Mouse (Mus musculus): ENCODE measurements around the gene Tead2.
"Not testable (repeated sequence)": the region's sequence is repeated elsewhere in the genome, so short reads cannot be mapped to it uniquely, and the experiment has no call there.

Gene Tead2

GRCm38 (mm10) chr7:45215673-45216441 lies at the start of gene Tead2:
TSS of gene Tead2 (plus strand) at chr7:45215753.
- DNase-seq (ENCODE audit: low spot score in 2 of 2), result no peak

- DNase-seq (ENCODE audit: low spot score in 2 of 2), result peak in 1 of 2 experiments; percentile 69
Measured at GRCm38 (mm10) chr7:45166950-45167401, 48.6 kb upstream of the Tead2 start.

DNA sequence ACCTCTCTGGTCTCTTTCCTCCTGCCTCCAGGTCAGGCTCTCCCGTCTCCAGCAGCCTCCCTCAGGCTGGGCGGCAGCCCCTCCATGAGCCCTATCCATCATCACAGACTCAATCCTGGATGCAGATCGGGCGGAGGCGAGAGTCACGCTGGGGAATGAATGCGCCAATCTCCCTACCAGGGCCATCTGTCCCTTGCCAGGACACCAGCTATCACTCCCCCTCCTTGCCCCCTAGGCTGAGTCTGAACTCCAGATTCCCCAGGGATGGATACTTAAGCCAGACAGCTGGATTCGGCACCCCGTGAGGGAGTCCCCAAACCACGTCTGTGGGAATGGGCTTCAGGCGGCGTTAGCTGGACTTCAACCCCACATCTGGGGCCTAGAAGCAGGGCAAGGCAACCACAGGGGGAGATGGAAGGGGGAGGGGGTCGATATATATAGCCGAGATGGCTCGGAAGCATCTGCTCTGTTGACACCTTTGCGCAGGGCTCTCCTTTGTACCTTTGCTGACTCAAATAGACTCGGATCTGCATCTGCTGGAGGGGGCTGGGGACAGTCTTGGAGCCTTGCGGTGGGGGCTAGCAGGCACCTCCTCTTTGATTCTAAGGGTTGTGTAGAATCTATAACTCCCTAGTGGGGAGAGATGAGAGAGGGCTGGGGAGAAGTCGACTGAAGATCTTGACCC lies 47.6 kb upstream of the Tead2 start:
- DNase-seq (ENCODE audit: low spot score in 2 of 2), result peak in 1 of 2 experiments; percentile 60

DNA sequence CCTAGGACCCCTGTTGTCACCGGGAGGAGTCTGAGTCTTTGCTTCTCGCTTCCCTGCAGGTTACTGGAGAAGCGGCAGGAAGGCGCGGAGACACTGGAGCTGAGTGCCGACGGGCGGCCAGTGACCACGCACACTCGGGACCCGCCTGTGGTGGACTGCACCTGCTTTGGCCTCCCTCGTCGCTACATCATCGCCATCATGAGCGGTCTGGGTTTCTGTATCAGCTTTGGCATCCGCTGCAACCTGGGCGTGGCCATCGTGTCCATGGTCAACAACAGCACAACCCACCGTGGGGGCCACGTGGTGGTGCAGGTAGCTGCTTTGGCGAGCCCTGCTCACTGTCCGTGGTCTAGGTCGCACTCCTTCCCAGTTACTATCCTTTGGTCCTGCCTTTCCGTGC lies 46.9 kb upstream of the Tead2 start:
- DNase-seq (ENCODE audit: low spot score in 2 of 2), result no peak

DNA sequence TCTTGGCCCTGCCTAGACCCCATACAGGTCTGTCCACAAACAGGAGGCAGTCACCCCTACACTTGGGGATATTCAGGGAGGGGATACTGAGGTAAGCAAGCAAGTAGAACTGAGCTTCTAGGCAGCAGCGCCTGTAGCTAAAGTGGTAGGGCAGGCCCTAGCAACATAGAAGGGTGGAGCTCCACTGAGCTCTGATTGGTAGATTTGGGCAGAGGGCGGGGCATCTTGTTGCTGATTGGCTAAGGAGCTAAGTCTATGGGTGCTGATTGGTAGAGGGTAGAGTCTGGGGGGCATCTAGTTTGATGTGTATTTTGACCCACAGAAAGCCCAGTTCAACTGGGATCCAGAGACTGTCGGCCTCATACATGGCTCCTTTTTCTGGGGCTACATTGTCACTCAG lies 46.1 kb upstream of the Tead2 start:
- DNase-seq (ENCODE audit: low spot score in 2 of 2), result peak in 1 of 2 experiments; percentile 68

- DNase-seq (ENCODE audit: low spot score in 2 of 2), result no peak
Measured at GRCm38 (mm10) chr7:45172974-45173373, 42.6 kb upstream of the Tead2 start.

DNA sequence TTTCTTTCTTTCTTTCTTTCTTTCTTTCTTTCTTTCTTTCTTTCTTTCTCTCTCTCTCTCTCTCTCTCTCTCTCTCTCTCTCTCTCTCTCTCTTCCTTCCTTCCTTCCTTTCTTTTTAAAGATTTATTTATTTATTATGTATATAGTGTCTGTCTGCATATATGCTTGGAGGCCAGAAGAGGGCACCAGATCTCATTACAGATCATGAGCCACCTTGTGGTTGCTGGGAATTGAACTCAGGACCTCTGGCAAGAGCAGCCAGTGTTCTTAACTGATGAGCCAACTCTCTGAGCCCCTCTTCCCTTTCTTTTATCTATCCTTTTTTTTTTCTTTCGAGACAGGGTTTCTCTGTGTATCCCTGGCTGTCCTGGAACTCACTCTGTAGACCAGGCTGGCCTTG lies 41.8 kb upstream of the Tead2 start:
- DNase-seq (ENCODE audit: low spot score in 2 of 2), result not testable (repeated sequence)

DNA sequence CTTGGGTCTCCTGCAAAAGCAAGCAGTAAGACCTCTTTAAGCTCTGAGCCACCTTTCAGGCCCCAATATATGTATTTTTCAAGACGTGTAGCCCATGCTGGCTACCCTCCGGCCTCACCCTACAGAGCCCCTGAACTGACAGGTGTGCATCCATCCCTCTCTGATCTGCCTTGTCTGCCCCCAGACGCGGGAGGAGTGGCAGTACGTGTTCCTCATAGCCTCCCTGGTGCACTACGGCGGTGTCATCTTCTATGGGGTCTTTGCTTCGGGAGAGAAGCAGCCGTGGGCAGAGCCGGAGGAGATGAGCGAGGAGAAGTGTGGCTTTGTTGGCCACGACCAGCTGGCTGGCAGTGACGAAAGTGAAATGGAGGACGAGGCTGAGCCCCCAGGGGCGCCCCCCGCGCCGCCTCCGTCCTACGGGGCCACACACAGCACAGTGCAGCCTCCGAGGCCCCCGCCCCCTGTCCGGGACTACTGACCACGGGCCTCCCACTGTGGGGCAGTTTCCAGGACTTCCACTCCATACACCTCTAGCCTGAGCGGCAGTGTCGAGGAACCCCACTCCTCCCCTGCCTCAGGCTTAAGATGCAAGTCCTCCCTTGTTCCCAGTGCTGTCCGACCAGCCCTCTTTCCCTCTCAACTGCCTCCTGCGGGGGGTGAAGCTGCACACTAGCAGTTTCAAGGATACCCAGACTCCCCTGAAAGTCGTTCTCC lies 40.8 kb upstream of the Tead2 start:
- DNase-seq (ENCODE audit: low spot score in 2 of 2), result peak in 1 of 2 experiments; percentile 40

DNA sequence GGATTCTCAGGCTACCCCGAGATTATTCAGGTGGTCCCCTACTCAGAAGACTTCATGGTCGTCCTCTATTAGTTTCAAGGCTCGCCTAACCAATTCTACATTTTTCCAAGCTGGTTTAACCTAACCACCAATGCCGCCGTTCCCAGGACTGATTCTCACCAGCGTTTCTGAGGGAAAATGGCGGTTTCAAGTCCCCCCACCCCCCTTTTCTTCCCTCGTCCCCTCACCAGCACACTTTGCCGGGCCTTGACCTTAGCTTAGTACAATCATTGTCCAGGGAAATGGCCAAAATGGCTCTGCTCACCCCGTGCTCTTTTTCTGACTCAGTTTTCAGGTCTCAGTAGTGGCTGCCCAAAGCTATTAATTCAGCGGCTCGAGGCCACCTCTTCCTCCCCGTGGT lies 40.2 kb upstream of the Tead2 start:
- DNase-seq (ENCODE audit: low spot score in 2 of 2), result no peak

DNA sequence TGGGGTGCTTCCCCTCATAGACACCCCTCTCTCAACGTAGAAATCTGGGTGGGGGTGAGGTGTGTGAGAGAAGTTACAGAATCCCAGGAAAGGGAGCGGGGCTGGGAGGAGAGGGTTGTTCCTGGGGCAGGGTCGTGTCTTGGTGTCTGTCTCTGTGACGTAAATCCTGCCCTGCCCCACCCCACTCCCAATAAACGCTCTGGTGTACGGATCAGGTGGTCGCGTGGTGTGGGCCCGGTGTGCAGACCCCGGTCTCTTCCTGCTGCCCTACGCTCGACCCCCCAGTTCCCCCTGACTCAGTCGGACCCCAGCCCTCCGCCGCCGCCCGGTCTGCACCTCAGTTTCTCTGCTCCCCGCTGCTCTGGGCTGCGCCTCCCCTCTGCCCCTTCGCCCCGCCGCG lies 39.6 kb upstream of the Tead2 start:
- DNase-seq (ENCODE audit: low spot score in 2 of 2), result no peak

GRCm38 (mm10) chr7:45176356-45176755 lies 39.2 kb upstream of the Tead2 start:
- DNase-seq (ENCODE audit: low spot score in 2 of 2), result peak in 1 of 2 experiments; percentile 52

- DNase-seq (ENCODE audit: low spot score in 2 of 2), result no peak
Measured at GRCm38 (mm10) chr7:45178550-45178949, 37.0 kb upstream of the Tead2 start.

GRCm38 (mm10) chr7:45179469-45179868 lies 36.1 kb upstream of the Tead2 start, which contains the start of gene Gfy:
TSS of gene Gfy (minus strand) at chr7:45179569.
- no peak for DNase-seq (ENCODE audit: low spot score in 2 of 2)

GRCm38 (mm10) chr7:45180896-45181477 lies 34.6 kb upstream of the Tead2 start, which contains the start of gene Pth2:
TSS of gene Pth2 (plus strand) at chr7:45180995.
- peak in 1 of 2 experiments; percentile 36 for DNase-seq (ENCODE audit: low spot score in 2 of 2)

DNA sequence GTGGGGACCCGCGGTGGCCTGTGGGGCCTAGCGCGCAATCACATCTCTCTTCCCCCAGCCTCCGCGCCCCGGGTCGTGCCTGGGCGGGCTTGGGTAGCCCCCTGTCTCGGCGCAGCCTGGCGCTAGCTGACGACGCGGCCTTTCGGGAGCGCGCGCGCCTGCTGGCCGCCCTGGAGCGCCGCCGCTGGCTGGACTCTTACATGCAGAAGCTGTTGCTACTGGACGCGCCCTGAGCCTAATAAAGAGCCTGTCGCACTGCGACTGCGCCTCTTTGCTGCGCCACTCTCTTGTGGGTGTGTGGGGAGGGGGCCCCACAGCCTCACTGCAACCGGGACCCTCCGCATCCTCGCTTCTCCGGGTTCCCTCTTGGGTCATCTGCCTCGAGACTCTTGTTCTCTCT lies 34.0 kb upstream of the Tead2 start:
- no peak for DNase-seq (ENCODE audit: low spot score in 2 of 2)

- peak; percentile 92 to 93 for DNase-seq (ENCODE audit: low spot score in 2 of 2)
Measured at GRCm38 (mm10) chr7:45182199-45182601, 33.4 kb upstream of the Tead2 start.

GRCm38 (mm10) chr7:45182606-45183005 lies 32.9 kb upstream of the Tead2 start:
- DNase-seq (ENCODE audit: low spot score in 2 of 2), result no peak

GRCm38 (mm10) chr7:45183672-45184071 lies 31.9 kb upstream of the Tead2 start:
- no peak for DNase-seq (ENCODE audit: low spot score in 2 of 2)

DNA sequence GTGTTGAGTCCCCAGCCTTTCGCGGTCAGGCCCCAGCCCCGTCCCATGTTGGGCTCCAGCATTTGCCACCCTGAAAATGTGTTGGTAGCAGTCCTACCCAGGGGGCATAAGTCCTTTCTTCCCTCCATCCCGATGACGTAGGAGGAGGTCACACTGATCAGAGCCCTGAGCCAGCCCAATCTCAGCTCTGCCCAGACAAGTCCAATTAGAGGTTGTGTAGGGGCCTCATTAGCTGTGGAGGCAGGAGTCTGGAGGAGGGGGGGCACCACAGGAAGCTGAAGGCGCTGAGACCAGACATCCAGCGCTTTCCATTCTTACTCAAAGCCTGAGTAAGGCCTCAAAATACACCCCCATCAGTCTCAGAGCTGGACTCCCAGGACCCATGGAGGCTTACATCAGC lies 29.6 kb upstream of the Tead2 start:
- no peak for DNase-seq (ENCODE audit: low spot score in 2 of 2)

- DNase-seq (ENCODE audit: low spot score in 2 of 2), result no peak
Measured at GRCm38 (mm10) chr7:45189600-45189999, 26.0 kb upstream of the Tead2 start.

- DNase-seq (ENCODE audit: low spot score in 2 of 2), result no peak
Measured at GRCm38 (mm10) chr7:45190186-45190585, 25.4 kb upstream of the Tead2 start.

DNA sequence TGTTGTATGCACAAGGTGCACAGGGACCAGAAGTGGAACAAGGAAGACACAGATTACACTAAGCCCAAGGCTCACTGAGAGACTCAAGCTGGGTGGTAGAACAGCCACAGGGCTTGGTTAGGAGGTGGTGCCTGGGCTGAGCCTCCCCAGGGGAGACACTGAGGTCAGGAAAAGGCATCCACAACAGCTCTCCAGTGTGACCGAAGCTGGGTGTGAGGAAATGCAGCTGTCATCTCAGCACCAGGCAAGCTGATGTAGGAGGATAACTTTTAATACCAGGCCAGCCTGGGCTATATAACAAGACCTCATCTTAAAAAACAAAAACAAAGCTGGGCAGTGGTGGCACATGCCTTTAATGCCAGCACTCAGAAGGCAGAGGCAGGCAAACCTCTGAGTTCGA lies 24.4 kb upstream of the Tead2 start:
- no peak for DNase-seq (ENCODE audit: low spot score in 2 of 2)

Data from right cerebral cortex, postnatal 10 days (tissue).